Mouse (Mus musculus) inflammation-experienced regulatory T-cells (primary cell): ENCODE results near the gene Bmp2k. TPM values are rescaled to one million over a fixed set of nuclear protein-coding genes. Genes with fewer than 3 reads are reported as not detected.

Experiments used
- polyA plus RNA-seq, 2 experiments: library from polyadenylated mRNA; unstranded; fragments of 100-300 nt; shearing (Covaris generic); gene quantifications; one replicate each; pipeline ENCODE4 v1.2.1; 2017

Gene Bmp2k
- polyA plus RNA-seq = 10 to 100 TPM; 28.3 to 28.4 TPM

GRCm38 (mm10) chr5:96997310-96997801 is at the start of gene Bmp2k:
Gene Bmp2k (plus strand): TSS chr5:96997689.

GRCm38 (mm10) chr5:97111207-97111910 is 113.9 kb downstream of the Bmp2k start, which contains the start of gene Paqr3:
Gene Paqr3 (minus strand): TSS chr5:97111596.

Other genes starting within 250 kb of the Bmp2k start
- not detected for gene Anxa3, start 204.3 kb upstream of the Bmp2k start, polyA plus RNA-seq
- gene Paqr3, start 113.9 kb downstream of the Bmp2k start, polyA plus RNA-seq = 1 to 10 TPM; 3.6 to 5.7 TPM